Mouse (Mus musculus): ENCODE measurements around the gene Fth1.
"Not testable (repeated sequence)": the region's sequence is repeated elsewhere in the genome, so short reads cannot be mapped to it uniquely, and the experiment has no call there.

Fth1 gene

DNA sequence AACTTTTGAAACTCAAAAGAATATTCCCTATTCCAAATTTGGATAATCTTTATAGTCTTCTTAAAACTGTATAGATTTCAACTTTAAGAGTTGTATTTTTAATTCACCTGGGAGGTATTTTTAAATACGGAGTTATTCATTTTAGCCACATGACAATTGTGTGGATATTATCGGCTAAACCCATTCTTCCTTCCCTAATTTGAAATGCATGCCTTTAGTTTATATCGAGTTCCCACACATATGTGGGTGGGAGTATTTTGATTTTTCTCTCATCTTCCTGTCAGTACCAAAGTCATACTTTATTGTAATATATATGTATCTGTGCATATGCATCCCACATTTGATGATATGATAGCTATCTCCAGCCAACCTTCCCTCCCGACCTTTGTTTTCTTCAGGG is at the start of gene Fth1:
TSS of gene Fth1 (plus strand) at position 341 of the 400 bp plus-strand sequence.
- no peak for DNase-seq (ENCODE audit: low spot score)

DNA sequence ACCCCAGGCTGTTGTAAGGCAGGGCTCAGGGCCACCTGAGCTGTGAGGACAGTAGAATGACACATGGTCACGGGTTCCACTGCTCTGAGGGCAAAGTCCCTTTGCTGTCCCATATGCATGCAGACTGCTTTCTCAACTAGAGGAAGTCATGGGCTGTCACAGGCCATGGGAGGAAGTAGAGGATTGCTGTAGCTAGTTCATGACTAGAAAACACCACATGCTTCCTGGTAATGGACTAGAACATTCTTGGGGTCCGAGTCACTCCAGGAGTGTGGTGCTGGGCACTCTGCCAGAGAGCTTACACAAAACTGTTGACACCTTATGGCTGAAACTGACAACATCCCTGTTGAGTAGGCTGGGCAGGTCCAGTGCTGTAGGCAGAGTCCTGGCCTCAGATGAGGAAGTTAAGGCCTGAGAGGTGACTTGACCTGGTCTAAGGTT is 49.2 kb upstream of the Fth1 start:
- DNase-seq (ENCODE audit: low spot score) = not testable (repeated sequence)

DNA sequence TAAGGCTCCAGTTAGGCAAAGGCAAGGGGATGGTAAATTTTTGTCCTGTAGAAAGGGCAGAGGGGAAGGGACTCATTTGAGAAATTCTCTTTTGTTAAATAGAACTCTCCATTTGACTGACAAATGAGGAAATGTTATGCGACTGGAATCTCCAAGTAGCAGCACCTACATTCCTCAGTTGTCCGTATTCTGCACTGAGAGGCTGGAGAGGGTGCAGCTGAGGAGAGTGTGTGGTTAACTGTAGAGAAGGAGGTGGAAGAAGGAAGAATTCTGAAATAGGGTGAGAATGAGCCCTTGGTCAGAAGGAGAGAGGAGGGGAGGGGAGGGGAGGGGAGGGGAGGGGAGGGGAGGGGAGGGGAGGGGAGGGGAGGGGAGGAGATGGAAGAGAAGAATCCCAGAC is 46.5 kb upstream of the Fth1 start:
- DNase-seq (ENCODE audit: low spot score) = no peak

DNA sequence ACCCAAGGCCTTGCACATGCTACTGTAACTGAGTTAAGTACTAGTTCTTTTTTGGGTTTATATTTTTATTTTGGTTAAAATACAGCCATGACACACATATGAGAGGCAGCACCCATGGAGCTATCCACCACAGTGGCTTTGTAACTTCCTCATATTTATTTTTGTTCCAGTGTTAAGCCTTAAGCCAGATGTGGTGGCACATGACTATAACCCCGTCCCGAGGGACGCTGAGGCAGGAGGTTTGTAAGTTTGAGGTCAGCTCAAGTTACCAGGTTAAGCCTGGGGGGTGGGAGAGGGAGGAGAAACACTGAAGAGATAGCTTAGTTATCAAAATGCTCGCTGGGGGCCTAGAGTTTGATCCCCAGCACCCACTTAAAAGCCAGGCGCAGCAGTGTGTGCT is 43.8 kb upstream of the Fth1 start:
- DNase-seq (ENCODE audit: low spot score) = no peak

DNA sequence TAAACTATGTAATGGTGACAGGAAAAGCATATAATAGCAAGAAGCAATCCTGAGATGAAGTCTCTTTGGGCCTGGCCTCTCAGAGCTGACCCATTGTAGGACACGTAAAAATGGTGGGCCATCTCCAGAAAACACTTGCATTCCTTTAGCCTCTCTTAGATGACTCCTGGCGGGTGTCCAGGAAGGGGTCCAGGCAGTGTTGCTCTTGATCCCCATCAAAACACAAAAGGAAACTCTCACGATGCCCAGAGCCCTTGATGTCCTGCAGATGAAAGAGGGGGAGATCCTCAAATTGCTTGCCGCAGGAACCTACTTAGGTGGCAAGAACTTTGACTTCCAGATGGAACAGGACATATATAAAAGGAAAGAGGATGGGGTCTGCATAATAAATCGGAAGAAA is 43.0 kb upstream of the Fth1 start:
- DNase-seq (ENCODE audit: low spot score) = no peak

DNA sequence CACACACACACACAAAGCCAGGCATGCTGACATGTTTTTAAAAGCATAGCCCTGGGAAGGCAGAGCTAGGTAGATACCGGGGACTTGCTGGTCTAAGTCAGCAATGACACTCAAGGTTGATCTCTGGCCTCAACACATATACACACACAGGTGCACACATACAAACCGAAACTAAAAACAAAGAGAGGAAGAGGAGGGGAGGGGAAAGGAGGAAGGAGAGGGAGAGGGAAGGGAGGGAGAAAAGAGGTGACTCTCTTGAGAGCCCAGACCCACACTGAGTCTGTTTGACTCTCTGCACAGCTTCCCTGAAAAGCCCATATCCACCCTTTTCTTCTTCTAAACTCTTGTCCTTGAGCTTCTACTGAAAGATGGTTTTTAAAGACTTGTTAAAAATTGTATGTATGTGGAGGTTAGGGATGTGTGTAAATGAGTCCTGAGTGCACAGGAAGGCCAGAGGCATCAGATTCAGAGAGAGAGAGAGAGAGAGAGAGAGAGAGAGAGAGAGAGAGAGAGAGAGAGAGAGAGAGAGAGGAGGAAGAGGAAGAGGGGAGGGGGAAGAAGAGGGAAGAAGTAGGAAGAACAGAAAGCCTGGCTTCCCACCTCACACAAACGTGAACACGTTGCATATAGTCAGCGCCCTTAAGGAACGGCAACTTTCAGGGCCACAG is 42.1 kb upstream of the Fth1 start:
- DNase-seq (ENCODE audit: low spot score) = no peak

DNA sequence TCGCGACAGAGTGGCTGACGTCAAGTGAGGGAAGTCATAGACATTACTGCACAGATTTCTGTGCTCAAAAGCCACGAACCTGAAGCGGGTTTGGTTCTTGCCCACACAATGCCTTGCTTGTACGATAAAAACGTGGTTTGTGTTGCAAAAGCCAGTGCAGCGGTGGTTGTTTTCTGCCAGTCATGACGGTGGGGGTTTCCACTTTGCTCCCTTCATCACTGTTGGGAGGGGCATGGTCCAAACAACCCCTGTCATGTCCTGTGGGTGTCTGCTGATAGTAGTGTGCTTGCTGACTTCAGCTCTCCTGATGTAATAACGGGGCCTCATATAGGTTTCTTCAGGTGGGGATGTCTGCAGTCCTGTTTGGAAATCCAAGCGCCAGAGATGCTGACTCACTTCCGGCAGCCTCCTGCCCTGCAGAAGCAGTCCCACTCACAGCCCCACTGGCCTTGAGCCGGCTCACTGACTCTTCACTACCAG is 41.5 kb upstream of the Fth1 start:
- no peak for DNase-seq (ENCODE audit: low spot score)

DNA sequence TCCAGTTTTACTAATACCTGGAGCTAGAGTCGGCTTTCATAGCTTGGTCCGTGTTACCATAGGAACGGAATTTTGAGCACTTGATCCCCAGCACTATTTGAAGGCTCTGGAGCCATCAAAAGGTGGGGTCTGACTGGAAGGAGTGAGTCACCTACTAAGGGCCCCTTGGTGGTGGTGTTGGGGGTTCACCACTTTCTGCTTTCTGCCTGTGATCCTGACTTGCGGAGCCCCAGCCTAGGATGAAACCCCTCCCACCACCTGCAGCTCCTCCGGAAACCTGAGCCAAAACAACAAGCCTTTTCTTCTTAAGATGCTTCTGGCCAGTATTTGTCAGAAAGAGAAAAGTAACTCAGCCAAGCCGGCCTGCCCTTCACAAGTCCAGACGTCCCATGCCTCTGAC is 40.6 kb upstream of the Fth1 start:
- no peak for DNase-seq (ENCODE audit: low spot score)

DNA sequence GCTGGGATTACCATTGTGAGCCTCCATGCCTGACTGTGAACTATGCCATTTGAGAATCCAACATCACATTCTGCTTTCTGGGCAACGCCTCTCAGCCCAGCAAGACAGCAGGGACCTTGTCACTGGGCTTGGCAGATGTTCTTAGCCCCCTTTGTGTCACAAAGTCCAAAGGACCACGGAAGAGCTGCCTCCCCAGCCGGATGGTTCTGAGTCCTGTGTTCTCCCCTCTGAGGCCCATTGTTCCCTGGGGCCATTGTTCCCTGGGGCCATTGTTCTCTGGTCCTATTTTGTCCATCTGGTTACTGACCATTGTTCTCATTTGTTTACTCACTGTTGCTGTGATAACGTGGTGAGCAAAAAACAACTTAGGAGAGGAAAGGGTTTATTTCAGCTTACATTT is 39.5 kb upstream of the Fth1 start:
- no peak for DNase-seq (ENCODE audit: low spot score)

DNA sequence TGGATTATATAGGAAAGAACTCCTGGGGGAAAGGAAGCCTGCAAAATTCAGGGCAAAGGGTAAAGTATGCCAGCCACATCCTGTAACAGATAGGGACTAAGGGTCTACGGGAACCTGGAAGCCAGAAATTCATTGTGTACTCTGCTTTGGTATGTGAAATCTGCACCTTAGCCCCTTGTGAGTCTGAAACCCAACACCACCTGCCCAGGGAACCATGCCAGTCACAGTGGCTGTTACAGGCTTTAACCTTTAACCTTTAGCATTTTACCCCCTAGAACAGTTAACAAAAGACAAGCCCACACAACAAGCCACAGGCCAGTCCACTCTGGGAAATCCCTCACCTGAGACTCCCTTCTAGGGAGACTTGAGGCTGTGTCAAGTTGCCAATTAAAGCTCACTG is 38.6 kb upstream of the Fth1 start:
- no peak for DNase-seq (ENCODE audit: low spot score)

DNA sequence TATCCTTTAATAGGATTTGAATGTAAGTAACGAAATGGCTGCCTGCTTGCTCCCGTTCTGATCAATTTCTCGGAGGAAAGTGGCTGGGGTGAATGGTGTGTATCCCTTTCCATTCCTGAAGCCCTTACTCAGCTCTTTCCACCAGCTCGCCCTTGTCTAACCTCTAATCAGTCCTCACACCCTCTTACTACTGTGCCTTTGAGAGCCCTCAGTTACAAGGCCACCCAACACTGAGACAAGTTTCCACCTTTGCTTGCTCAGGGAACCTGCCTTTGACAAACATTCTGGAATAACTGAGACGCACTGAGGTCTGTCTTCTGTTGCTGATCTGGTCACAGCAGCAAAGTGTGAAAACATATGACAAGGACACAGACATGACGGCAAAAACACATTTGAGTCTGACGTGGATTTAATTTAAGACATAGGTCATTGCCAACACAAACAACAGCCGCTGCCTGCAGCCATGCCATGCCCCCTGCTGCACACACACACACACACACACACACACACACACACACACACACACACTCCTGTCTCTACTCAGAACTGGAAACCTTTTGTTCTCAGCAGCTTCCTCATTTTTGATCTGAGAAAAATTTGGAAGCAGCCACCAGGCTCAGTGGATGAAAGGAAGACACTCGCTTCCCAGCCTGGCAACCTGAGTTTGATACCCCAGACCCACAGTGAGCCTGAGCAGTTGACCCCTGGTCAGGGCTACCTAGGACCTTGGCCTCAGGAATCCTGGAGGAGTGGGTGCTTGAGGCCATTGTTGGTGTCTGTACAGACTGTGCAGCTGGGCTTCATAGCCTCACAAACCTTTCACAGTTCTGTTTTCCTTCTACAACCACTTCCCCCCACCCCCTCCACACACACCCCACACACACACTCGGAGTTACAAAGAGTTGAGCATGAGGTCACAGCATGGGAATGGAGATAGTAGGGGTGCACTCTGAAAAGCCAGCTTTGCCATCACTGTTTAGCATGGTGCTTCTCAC is 37.6 kb upstream of the Fth1 start:
- DNase-seq (ENCODE audit: low spot score) = no peak

DNA sequence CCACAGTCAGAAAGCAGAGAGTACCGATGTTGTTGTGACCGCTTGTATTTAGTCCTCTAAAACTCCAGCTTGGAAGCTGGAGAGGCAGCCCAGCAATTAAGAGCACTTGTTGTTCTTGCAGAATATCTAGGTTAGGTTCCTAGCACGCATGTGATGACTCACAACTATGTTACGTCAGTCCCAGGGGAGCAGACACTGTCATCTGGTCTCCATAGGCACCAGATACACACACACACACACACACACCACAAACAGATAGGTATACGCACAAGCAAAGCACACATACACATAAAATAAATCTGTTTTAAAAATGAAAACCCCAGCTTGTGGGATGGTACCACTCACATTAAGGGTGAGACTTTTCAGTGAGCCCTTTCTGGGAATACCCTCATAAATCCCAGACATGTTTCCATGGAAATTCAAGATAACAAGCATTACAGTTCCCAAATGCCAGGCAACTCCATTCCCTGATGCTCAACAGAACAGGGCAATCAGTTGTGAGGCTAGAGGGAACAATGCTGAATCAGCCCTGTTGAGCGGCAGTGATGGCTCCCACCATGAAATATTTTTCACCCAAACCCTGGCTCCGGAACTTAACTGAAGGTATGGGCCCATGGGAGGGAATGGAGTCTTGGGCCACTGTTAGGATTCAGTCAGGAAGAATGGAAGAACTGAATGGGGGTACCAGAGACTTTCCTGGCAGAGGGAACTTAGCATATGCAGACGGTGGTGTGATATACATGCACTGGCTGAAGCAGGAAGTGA is 34.4 kb upstream of the Fth1 start:
- DNase-seq (ENCODE audit: low spot score) = no peak

DNA sequence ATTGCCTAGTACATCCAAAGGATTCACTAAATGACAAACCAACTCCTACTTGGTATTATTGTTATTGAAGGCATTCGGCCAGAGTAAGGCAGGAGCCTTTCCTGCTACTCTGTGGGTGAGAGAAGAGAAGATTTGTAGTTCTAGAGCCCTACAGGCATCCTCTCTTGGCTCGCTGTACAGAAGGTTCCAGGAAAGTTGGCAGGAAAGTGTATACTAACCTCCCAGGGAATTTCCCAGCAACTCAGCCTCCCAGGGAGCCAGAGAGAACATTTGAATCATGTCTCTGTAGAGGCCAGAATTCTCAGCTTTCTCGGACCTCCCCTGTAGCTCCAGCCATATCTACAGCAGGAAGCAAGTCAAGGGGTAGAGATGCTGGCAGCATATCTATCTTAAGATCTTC is 33.4 kb upstream of the Fth1 start:
- no peak for DNase-seq (ENCODE audit: low spot score)

DNA sequence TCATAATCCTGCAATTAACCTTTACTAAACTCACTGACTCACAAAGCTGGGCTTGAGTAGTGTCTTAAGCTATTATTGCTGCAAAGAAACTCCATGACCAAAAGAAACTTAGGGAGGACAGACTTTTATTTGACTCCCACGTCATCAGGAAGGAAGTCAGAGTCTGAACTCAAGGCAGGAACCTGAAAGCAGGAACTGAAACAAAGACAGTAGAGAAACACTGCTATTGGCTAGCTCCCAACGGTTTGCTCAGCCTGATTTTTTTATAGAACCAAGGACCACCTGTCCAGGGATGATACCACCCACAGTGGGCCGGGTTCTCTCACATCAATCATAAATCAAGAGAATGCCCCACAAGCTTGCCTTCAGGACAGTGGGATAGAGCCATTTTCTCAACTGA is 28.0 kb upstream of the Fth1 start:
- no peak for DNase-seq (ENCODE audit: low spot score)

DNA sequence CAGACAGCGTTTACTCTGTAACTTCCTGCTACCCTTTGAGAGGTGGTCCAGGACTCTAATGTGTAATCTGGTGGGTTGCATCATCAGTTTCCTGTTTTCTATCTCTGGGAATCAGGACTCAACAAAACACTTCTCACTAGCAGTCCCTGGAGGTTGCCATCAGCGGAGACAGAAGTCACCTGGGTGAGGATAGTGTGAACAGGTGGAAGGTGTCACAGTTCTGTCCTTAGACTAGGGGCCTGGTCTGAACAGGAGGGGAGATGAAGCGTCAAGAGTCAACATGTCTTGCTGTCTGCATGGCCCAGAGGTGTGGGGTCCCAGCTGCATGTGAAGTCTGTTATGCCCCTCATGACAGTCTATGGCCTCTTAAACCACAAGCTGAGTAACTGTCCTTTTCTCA is 27.5 kb upstream of the Fth1 start:
- DNase-seq (ENCODE audit: low spot score) = no peak

DNA sequence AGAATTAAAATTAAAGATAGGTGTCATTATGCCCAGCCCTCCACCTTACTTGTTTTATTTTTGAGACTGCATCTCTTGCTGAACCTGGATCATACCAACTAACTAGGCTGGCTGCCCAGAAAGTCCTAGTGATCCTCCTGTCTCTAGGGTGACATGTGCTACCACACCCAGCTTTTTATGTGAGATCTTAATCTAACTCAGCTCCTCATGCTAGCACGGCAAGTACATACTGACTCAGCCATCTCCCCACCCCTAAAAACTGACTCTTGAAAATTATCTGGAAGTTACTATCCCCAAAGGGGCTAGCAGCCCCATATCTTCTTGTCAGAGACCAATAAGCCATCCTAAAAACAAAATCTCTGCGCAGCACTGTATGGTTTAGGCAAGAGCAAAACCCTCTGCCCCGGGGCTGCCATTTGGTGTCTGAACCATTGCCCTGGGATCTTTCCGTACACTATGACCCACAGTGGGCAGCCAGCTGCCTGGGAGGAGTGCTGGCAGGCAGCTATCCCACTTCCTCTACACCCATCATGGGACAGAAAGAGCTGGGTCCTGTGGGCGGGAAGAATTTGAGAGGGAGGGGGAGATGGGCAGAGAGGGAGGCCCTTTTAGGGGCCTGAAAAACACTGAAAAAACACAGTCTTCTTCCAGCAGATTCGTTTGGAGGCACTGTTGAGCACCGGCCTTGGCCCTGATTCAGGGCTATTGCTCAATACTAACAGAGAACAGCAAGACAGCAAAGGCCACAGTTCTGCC is 26.2 kb upstream of the Fth1 start:
- DNase-seq (ENCODE audit: low spot score) = no peak

DNA sequence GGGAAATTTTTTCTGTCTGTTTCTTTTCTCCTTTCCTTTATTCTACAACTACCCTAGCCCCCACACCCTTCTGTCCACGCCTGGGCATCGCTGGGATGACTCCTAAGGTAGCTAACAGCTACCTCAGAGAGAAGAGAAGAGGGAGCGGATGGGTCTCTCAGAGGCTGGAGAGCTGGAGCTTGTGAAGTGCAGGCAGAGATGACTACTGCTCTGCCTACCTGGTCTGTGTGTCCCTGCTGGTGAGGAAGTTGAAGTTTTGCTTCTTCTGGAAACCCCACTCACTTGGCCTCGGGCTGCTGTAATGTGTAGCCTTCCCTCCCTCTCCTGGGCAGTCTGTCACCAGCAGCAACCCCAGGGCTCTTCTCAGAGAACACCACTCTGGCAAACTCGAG is 25.6 kb upstream of the Fth1 start:
- DNase-seq (ENCODE audit: low spot score) = no peak

DNA sequence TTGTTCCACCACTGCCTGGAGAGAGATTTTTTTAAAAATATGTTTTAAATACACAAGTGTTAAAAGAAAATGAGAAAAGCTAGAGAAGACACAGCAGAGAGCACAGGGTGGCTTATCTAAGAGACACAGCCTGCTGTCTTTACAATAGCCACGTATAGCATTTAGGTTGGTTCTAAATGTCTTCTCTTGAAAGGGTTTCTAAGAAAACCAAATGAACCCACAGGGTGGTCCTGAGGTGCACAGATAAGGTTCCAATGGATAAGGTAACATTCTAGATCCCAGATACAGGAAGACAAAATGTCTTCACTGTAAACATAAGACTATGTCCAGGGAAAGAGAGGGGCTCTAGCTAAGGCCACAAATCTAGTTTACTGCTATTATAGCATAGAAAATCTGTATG is 25.0 kb upstream of the Fth1 start:
- no peak for DNase-seq (ENCODE audit: low spot score)

DNA sequence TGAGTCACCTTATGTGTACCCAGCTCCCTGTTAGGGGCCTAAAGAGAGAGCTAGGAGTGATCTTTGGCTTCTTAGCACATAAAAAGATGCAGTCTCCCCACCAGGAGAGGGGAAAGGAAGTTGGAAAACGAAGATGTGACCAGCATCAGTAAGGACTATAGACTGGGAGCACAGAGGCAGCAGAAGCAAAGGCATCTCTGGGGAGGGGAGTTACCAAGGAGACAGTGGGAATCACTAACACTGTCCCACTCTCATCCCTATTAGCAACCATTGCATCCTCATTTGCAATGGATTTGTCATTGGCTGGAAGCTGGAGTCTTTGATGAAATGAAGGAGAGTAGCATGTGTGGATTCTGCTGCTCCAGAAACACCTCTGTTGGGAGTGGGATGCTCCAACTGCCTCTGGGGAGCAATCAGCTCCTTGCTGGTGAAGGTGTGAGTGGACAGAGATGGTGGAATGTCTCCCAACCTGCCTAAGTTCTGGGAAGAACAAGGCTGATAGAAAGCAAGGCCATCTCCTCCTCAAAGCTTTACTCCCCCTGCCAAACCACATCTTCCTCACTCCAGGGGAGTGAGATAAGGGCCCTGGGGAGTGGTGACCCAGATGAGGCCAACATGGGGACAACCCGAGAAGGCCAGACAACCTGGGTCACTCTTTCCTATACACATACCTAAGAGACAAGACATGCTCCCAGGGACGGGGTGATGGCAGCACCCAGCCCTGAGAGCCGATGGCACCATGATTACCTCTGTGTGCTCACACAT is 23.6 kb upstream of the Fth1 start:
- no peak for DNase-seq (ENCODE audit: low spot score)

DNA sequence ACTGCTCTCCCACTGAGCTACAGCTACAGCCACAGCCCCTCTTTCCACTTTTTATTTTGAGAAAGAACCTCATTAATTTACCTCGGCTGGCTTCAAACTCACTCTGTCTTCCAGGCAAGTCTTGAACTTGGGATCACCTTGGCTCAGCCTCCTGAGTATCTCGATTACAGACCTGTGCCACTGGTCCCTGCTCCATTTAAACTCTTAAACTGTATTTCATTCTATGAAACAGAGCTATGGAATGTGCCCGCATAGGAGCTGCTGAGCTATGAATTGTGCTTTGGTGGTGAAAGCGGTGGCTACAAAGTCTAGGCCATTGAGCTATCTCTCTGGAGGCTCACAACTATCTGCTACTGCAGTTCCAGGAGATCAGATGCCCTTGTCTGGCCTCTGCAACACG is 22.4 kb upstream of the Fth1 start:
- no peak for DNase-seq (ENCODE audit: low spot score)

DNA sequence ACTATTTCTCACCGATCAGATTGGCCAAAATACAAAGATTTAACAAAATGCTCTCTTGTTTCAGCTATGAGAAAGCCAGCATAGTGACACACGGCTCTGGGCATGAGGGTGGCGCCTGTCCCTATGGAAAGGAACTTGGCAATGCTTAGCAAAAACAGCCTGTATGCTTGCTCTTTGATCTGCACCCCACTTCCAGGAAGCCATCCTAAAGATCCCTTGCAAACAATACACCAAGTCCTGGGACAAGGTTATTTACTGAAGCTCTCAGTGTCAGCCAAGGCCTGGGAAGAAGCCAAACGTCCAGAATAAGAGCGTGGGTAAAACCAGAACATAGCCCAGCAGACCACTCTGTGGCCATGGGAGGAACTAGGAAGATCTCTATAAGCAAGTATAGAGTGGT is 19.6 kb upstream of the Fth1 start:
- no peak for DNase-seq (ENCODE audit: low spot score)

Measured in urinary bladder, postnatal 10 days (tissue).